Mouse (Mus musculus) lung, postnatal 0 days (tissue): Measurements from ENCODE around the gene Morn2.

ENCODE experiments used
- CTCF ChIP-seq: IDR thresholded peaks from 2 replicates; pipeline ENCODE4 v1.5.1; 2016; ENCODE audit warnings: antibody characterized with exemption, mild to moderate bottlenecking
- EP300 ChIP-seq: IDR thresholded peaks from 2 replicates; pipeline ENCODE4 v1.6.1; 2016; ENCODE audit warnings: antibody characterized with exemption, mild to moderate bottlenecking, control low read depth

- no peak for TF ChIP-seq EP300
- no peak for TF ChIP-seq CTCF
These were observed 5.3 kb downstream of the Morn2 start for GRCm38 (mm10) chr17:80295258-80295657.
